Mouse (Mus musculus) kidney, adult 2 months (tissue): ENCODE measurements around the gene Krt32. TPM values are rescaled to one million over a fixed set of nuclear protein-coding genes. Genes with fewer than 3 reads are reported as not detected.

Source experiments
- DNase-seq: peaks from one replicate; pipeline ENCODE4 v3.0.0; 2021
- H3K27ac ChIP-seq: fragments of 200-500 bp; 2 replicates; pipeline ENCODE4 v1.5.1; 2012; ENCODE audit warnings: low read depth, low read length, control low read depth, inconsistent platforms; ENCODE audit not compliant: insufficient read depth
- H3K27me3 ChIP-seq: fragments of 200-500 bp; replicated peaks from 2 replicates; pipeline ENCODE4 v1.6.1; 2012; ENCODE audit warnings: mild to moderate bottlenecking, moderate library complexity, low read length, inconsistent platforms; ENCODE audit not compliant: control insufficient read depth, insufficient read depth
- H3K36me3 ChIP-seq: fragments of 200-500 bp; 2 replicates; pipeline ENCODE4 v1.6.1; 2012; ENCODE audit warnings: mild to moderate bottlenecking, moderate library complexity, low read length, inconsistent platforms; ENCODE audit not compliant: control insufficient read depth, insufficient read depth
- H3K4me1 ChIP-seq: fragments of 200-500 bp; 2 replicates; pipeline ENCODE4 v1.6.1; 2011; ENCODE audit warnings: low read length; ENCODE audit not compliant: control insufficient read depth, insufficient read depth
- H3K4me3 ChIP-seq: fragments of 200-500 bp; 2 replicates; pipeline ENCODE4 v1.5.1; 2011; ENCODE audit warnings: mild to moderate bottlenecking, low read depth, low read length, control low read depth; ENCODE audit not compliant: insufficient read depth
- CTCF ChIP-seq: fragments of 200-500 bp; conservative IDR thresholded peaks from 2 replicates; pipeline ENCODE4 v1.5.1; 2011; ENCODE audit warnings: low read depth, mild to moderate bottlenecking, control low read depth, low read length, moderate library complexity, mixed read lengths; ENCODE audit not compliant: insufficient read depth, insufficient read length
- POLR2A ChIP-seq: fragments of 200-500 bp; IDR thresholded peaks from one replicate; pipeline ENCODE4 v1.6.1; 2011; ENCODE audit warnings: low read depth, low read length, control low read depth
- WGBS: fragments of 180-500 bp; shearing (Covaris S2); methylation state at CpG from one replicate; pipeline ENCODE4 v1.1.7; 2018; 5-methylcytosine and 5-hydroxymethylcytosine counted together
- polyA plus RNA-seq: library from polyadenylated mRNA; depleted of rRNA; stranded (reverse); fragments of >200 nt; gene quantifications from 2 replicates; pipeline ENCODE4 v1.2.3, GENCODE M21; 2012; rRNA removed

The Krt32 gene
- not detected in 2 replicates for polyA plus RNA-seq

- WGBS = 93% methylated on average over 10 of the region's 10 CpGs
- no peak within 1 kb of the TSS for H3K27ac ChIP-seq
- no peak for DNase-seq
- no peak within 1 kb of the TSS for H3K4me3 ChIP-seq
- no peaks in the 10 kb centered on the region for H3K4me1 ChIP-seq
- no peaks in the 10 kb centered on the region for H3K27me3 ChIP-seq
- no peak for TF ChIP-seq POLR2A
- no peak for TF ChIP-seq CTCF
- no peaks in the 10 kb centered on the region for H3K36me3 ChIP-seq
Measured at GRCm38 (mm10) chr11:100087861-100088260, at the start of gene Krt32. Gene Krt32 (minus strand): TSS chr11:100088226.

- DNase-seq = no peak
- no peaks in the 10 kb centered on the region for H3K36me3 ChIP-seq
- H3K4me3 ChIP-seq = no peak overlapping the region
- no peak for TF ChIP-seq POLR2A
- no peak for TF ChIP-seq CTCF
- WGBS = 38% methylated on average over 5 of the region's 5 CpGs
- H3K27me3 ChIP-seq = no peaks in the 10 kb centered on the region
- no peaks in the 10 kb centered on the region for H3K4me1 ChIP-seq
- H3K27ac ChIP-seq = no peak overlapping the region
Measured at GRCm38 (mm10) chr11:100137693-100138092, 49.7 kb upstream of the Krt32 start.

- no peak for DNase-seq
- TF ChIP-seq CTCF (no peak), POLR2A (no peak)
- no peak overlapping the region for H3K27ac ChIP-seq
- no peaks in the 10 kb centered on the region for H3K36me3 ChIP-seq
- no peaks in the 10 kb centered on the region for H3K27me3 ChIP-seq
- H3K4me1 ChIP-seq = no peaks in the 10 kb centered on the region
- no peak overlapping the region for H3K4me3 ChIP-seq
- 49% methylated on average over 5 of the region's 5 CpGs for WGBS
Measured at GRCm38 (mm10) chr11:100136559-100136958, 48.5 kb upstream of the Krt32 start.

GRCm38 (mm10) chr11:100135731-100136130, 47.7 kb upstream of the Krt32 start, which contains the start of gene Krt15:
Gene Krt15 (minus strand): TSS chr11:100135928.
- TF ChIP-seq POLR2A (no peak), CTCF (no peak)
- DNase-seq = no peak
- WGBS = 55% methylated on average over 7 of the region's 7 CpGs
- no peaks in the 10 kb centered on the region for H3K27me3 ChIP-seq
- H3K27ac ChIP-seq = no peak within 1 kb of the TSS
- H3K36me3 ChIP-seq = no peaks in the 10 kb centered on the region
- H3K4me1 ChIP-seq = no peaks in the 10 kb centered on the region
- no peak within 1 kb of the TSS for H3K4me3 ChIP-seq

- no peaks in the 10 kb centered on the region for H3K36me3 ChIP-seq
- no peak overlapping the region for H3K27ac ChIP-seq
- no peak overlapping the region for H3K4me3 ChIP-seq
- no peaks in the 10 kb centered on the region for H3K27me3 ChIP-seq
- DNase-seq = no peak
- H3K4me1 ChIP-seq = no peaks in the 10 kb centered on the region
- 82% methylated on average over 7 of the region's 7 CpGs for WGBS
- TF ChIP-seq POLR2A (no peak), CTCF (no peak)
Measured at GRCm38 (mm10) chr11:100124901-100125300, 36.9 kb upstream of the Krt32 start.

- Histone ChIP-seq H3K27me3 (no peaks in the 10 kb centered on the region), H3K4me1 (no peaks in the 10 kb centered on the region), H3K27ac (no peak within 1 kb of the TSS), H3K36me3 (no peaks in the 10 kb centered on the region), H3K4me3 (no peak within 1 kb of the TSS)
- no peak for DNase-seq
- WGBS = 76% methylated on average over 3 of the region's 3 CpGs
- TF ChIP-seq CTCF (no peak), POLR2A (no peak)
Measured at GRCm38 (mm10) chr11:100121466-100121865, 33.4 kb upstream of the Krt32 start, which contains the start of gene Krt13. Gene Krt13 (minus strand): TSS chr11:100121566.

GRCm38 (mm10) chr11:100120331-100120730, 32.3 kb upstream of the Krt32 start:
- Histone ChIP-seq H3K27me3 (no peaks in the 10 kb centered on the region), H3K4me3 (no peak overlapping the region), H3K36me3 (no peaks in the 10 kb centered on the region), H3K4me1 (no peaks in the 10 kb centered on the region), H3K27ac (no peak overlapping the region)
- WGBS = 74% methylated on average over 5 of the region's 5 CpGs
- TF ChIP-seq POLR2A (no peak), CTCF (no peak)
- no peak for DNase-seq

- Histone ChIP-seq H3K27ac (no peak overlapping the region), H3K4me1 (no peaks in the 10 kb centered on the region), H3K27me3 (no peaks in the 10 kb centered on the region), H3K36me3 (no peaks in the 10 kb centered on the region), H3K4me3 (no peak overlapping the region)
- TF ChIP-seq POLR2A (no peak), CTCF (no peak)
- WGBS = 67% methylated on average over 2 of the region's 2 CpGs
- no peak for DNase-seq
Measured at GRCm38 (mm10) chr11:100113742-100114029, 25.7 kb upstream of the Krt32 start.
